16 mouse cellular contexts compared by ENCODE assay signal in genomic region chr8:83802506-83802905, GRCm38 (mm10).
"Had no signal": no experiment of that assay in that cellular context is flagged by ENCODE, and none has a peak within 500 bp of the region (broad histone marks: within the 10 kb centered on the region; RNA-seq: fewer than 3 reads in every experiment).

No protein-coding gene starts in this region.

- H3K9me3 ChIP-seq: limb, embryonic 13.5 days; midbrain, embryonic 15.5 days; neural tube, embryonic 12.5 days had no signal

- H3K4me3 ChIP-seq: limb, embryonic 13.5 days; midbrain, embryonic 15.5 days; neural tube, embryonic 12.5 days had no signal

- H3K4me2 ChIP-seq: limb, embryonic 13.5 days; midbrain, embryonic 11.5 days; midbrain, embryonic 15.5 days; neural tube, embryonic 12.5 days had no signal

- DNase-seq: kidney, adult 8-10 months; kidney, postnatal 36 days; layer of hippocampus, adult 9-11 months; left cerebral cortex, postnatal 4 days; lung, adult 2 months; lung, postnatal 10 days; lung, postnatal 4 days; retina, postnatal 1 day; right cerebral cortex, postnatal 4 days; spleen, adult 18-20 months had no signal

- H3K4me1 ChIP-seq: limb, embryonic 13.5 days; neural tube, embryonic 12.5 days had no signal

- ATAC-seq: midbrain, embryonic 15.5 days had no signal

- H3K36me3 ChIP-seq: limb, embryonic 13.5 days; midbrain, embryonic 15.5 days; neural tube, embryonic 12.5 days had no signal

- H3K27ac ChIP-seq: kidney, postnatal 0 days; limb, embryonic 13.5 days; liver, embryonic 14.5 days; midbrain, embryonic 15.5 days; neural tube, embryonic 12.5 days had no signal

- H3K27me3 ChIP-seq: limb, embryonic 13.5 days; midbrain, embryonic 15.5 days; neural tube, embryonic 12.5 days had no signal

- H3K9ac ChIP-seq: limb, embryonic 13.5 days; liver, embryonic 14.5 days; midbrain, embryonic 15.5 days; neural tube, embryonic 12.5 days had no signal
